In the genomic region with DNA sequence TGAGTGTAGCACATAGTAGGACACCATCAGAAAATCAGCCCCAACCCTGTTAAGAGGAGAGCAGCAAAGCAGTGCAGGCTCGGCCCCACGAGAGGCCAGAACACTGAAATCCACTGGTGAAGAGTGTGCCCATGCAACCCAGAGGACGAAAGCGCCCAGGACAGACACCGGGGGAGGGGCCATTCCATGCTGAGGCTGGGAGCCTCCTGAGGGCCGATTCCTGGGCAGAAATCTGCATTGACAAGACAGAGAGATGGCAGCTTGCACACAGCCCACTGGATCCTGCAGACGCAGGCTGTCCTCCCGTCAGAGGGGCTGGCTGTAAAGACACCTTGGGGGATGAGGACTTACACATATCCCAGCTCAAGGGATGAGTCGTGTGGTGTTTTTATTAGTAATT, we compare ENCODE assay signal across 26 mouse cellular contexts.
DNase-seq lines count a peak whose midpoint lies in the region; ATAC-seq and TF ChIP-seq lines count a peak whose summit lies in the region.
"Had no signal": no experiment of that assay in that cellular context is flagged by ENCODE, and none has a peak within 500 bp of the region (broad histone marks: within the 10 kb centered on the region; RNA-seq: fewer than 3 reads in every experiment).

No protein-coding gene starts in this region.

- H3K4me3 ChIP-seq in hindbrain, embryonic 13.5 days: no peak overlapping the region
- no peak overlapping the region for H3K4me3 ChIP-seq in hindbrain, embryonic 11.5 days (ENCODE audit: low read depth, low read length)
- peak overlapping the region; percentile 64 for H3K4me3 ChIP-seq in small intestine, adult 2 months (ENCODE audit: low read depth, low read length)
- H3K4me3 ChIP-seq: forebrain, embryonic 13.5 days; heart, embryonic 12.5 days; limb, embryonic 15.5 days; neural tube, embryonic 15.5 days; stomach, embryonic 15.5 days had no signal

- no peak for TF ChIP-seq POLR2A in small intestine, adult 2 months (IDR thresholded peaks at IDR 0.05; ENCODE audit: low read depth, low read length)

- H3K36me3 ChIP-seq in hindbrain, embryonic 13.5 days: no peaks in the 10 kb centered on the region
- H3K36me3 ChIP-seq in hindbrain, embryonic 11.5 days (ENCODE audit: control insufficient read depth, insufficient read depth, low read length): no peaks in the 10 kb centered on the region
- H3K36me3 ChIP-seq in small intestine, adult 2 months (ENCODE audit: control insufficient read depth, insufficient read depth, low read length): no peaks in the 10 kb centered on the region
- H3K36me3 ChIP-seq: heart, embryonic 12.5 days; limb, embryonic 15.5 days; neural tube, embryonic 15.5 days; stomach, embryonic 15.5 days had no signal

- no peak overlapping the region for H3K9ac ChIP-seq in hindbrain, embryonic 13.5 days
- H3K9ac ChIP-seq in hindbrain, embryonic 11.5 days (ENCODE audit: low read depth, low read length): no peak overlapping the region
- H3K9ac ChIP-seq: forebrain, embryonic 13.5 days; heart, embryonic 12.5 days; limb, embryonic 15.5 days; liver, embryonic 14.5 days; neural tube, embryonic 15.5 days; stomach, embryonic 15.5 days had no signal

- 68% methylated on average over 9 of the region's 9 CpGs for WGBS in hindbrain, embryonic 13.5 days
- 65% methylated on average over 9 of the region's 9 CpGs for WGBS in hindbrain, embryonic 11.5 days
- WGBS in small intestine, adult 2 months: 23% methylated on average over 9 of the region's 9 CpGs

- no peak for TF ChIP-seq CTCF in small intestine, adult 2 months (IDR thresholded peaks at IDR 0.05; ENCODE audit: extremely low read depth, insufficient read length, insufficient replicate concordance, low read depth, low read length)

- H3K9me3 ChIP-seq in hindbrain, embryonic 13.5 days: no peaks in the 10 kb centered on the region
- no peaks in the 10 kb centered on the region for H3K9me3 ChIP-seq in hindbrain, embryonic 11.5 days (ENCODE audit: control insufficient read depth, low read length)
- H3K9me3 ChIP-seq: forebrain, embryonic 13.5 days; heart, embryonic 12.5 days; limb, embryonic 15.5 days; neural tube, embryonic 15.5 days; stomach, embryonic 15.5 days had no signal

- ATAC-seq in hindbrain, embryonic 13.5 days (ENCODE audit: low FRiP score): peak; percentile 24; the same call in 1 of the 2 replicates
- no peak for ATAC-seq in hindbrain, embryonic 11.5 days (ENCODE audit: low FRiP score)
- ATAC-seq in activated CD4-positive, CD25-positive, alpha-beta regulatory T cell, adult 4 months: peak; percentile 22
- ATAC-seq: forebrain, embryonic 13.5 days; hindbrain, embryonic 16.5 days; Patski had no signal

- H3K4me1 ChIP-seq in hindbrain, embryonic 13.5 days (replicated peaks): peaks cover 18% of the 10 kb centered on the region
- peaks cover 4% of the 10 kb centered on the region; the same call in 1 of the 2 replicates for H3K4me1 ChIP-seq in hindbrain, embryonic 11.5 days (replicated peaks; ENCODE audit: control insufficient read depth, insufficient read depth, low read length)
- H3K4me1 ChIP-seq in small intestine, adult 2 months (ENCODE audit: control insufficient read depth, insufficient read depth, insufficient read length, low read length): peaks cover 58% of the 10 kb centered on the region

- no peak overlapping the region for H3K27ac ChIP-seq in hindbrain, embryonic 13.5 days
- H3K27ac ChIP-seq in hindbrain, embryonic 11.5 days (ENCODE audit: low read depth, low read length): no peak overlapping the region
- H3K27ac ChIP-seq in small intestine, adult 2 months (ENCODE audit: insufficient read depth, low read depth, low read length): peak overlapping the region; percentile 25
- H3K27ac ChIP-seq: forebrain, embryonic 13.5 days; limb, embryonic 15.5 days; liver, embryonic 14.5 days; neural tube, embryonic 15.5 days; stomach, embryonic 15.5 days had no signal

- intact Hi-C loops in left cerebral cortex, postnatal 10 days (cut with DNase I): loop anchor here (5.0 kb wide), 1 partner anchor 153 kb away; no protein-coding TSS in a partner anchor

- no peak overlapping the region for H3K4me2 ChIP-seq in hindbrain, embryonic 13.5 days
- H3K4me2 ChIP-seq in hindbrain, embryonic 11.5 days (replicated peaks; ENCODE audit: low read depth, low read length): no peak overlapping the region
- H3K4me2 ChIP-seq: forebrain, embryonic 13.5 days; heart, embryonic 12.5 days; limb, embryonic 15.5 days; neural tube, embryonic 15.5 days; stomach, embryonic 15.5 days had no signal

- peak; percentile 34 for DNase-seq in adrenal gland, adult 2 months
- DNase-seq in adrenal gland, postnatal 4 days (ENCODE audit: low spot score in 2 of 2): no peak
- no peak for DNase-seq in hindbrain, embryonic 11.5 days (ENCODE audit: low spot score)
- DNase-seq in left cerebral cortex, postnatal 10 days (ENCODE audit: extremely low spot score in 1 of 2, low spot score in 2 of 2): no peak
- DNase-seq: cerebellum, adult 2 months; cerebellum, postnatal 25 days; gastrocnemius, postnatal 36 days; kidney, adult 9 months; left cerebral cortex, postnatal 4 days; lung, adult 2 months; lung, postnatal 10 days; midbrain, embryonic 14.5 days; retina, postnatal 1 day; right cerebral cortex, postnatal 14 days had no signal

- H3K27me3 ChIP-seq in hindbrain, embryonic 13.5 days: peaks cover 15% of the 10 kb centered on the region; the same call in 1 of the 2 replicates
- H3K27me3 ChIP-seq in hindbrain, embryonic 11.5 days (ENCODE audit: control insufficient read depth, insufficient read depth, low read length): peaks cover 2% of the 10 kb centered on the region; the same call in 1 of the 2 replicates
- no peaks in the 10 kb centered on the region for H3K27me3 ChIP-seq in small intestine, adult 2 months (ENCODE audit: control insufficient read depth, insufficient read depth, low read length)
- H3K27me3 ChIP-seq: CH12.LX; forebrain, embryonic 13.5 days; heart, embryonic 12.5 days; limb, embryonic 15.5 days; neural tube, embryonic 15.5 days; Patski; stomach, embryonic 15.5 days had no signal
